Mouse (Mus musculus): ENCODE results near the gene Fam171a1. TPM values are rescaled to one million over a fixed set of nuclear protein-coding genes. Genes with fewer than 3 reads are reported as not detected.
A peak's percentile ranks its signal among the peaks of the same experiment; 100 is the strongest.

Fam171a1 gene
- total RNA-seq, 2 experiments from 2014 or later: 7.4 to 8.7 TPM

DNA sequence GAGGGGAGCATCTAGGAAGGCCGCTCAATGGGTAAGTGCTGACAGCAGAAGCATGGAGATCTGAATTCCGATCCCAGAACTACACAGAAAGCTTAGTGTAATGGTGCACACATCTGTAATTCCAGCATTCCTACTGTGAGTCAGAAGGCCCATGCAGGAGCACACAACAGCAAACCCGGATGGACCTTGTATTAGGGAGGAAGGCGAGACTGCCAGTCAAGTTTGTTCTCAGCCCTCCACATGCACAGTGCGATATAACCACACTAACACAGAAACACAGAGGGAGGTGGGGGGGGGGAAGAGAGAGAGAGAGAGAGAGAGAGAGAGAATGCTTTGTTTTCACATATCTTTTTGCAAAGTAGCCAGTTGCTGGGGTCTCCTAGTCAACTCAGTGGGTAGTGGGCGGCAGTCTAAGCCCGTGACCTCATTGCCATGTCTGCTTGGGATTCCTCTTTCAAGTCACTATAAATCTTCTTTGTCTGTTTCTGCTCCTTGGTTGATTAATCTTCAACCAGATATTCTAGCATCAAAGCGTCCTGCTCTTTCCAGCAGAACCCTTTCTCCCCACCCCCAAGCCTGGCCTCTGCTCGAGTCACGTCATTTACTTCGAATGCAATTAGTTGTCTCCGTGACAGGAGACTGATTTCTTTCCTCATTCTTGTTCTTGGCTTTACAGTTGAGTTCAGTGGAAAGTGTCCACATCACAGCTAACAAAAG lies 20.7 kb downstream of the Fam171a1 start:
- DNase-seq: no peak
- intact Hi-C loops (cut with DNase I; ENCODE audit: low total_unique reads): no loop called here

DNA sequence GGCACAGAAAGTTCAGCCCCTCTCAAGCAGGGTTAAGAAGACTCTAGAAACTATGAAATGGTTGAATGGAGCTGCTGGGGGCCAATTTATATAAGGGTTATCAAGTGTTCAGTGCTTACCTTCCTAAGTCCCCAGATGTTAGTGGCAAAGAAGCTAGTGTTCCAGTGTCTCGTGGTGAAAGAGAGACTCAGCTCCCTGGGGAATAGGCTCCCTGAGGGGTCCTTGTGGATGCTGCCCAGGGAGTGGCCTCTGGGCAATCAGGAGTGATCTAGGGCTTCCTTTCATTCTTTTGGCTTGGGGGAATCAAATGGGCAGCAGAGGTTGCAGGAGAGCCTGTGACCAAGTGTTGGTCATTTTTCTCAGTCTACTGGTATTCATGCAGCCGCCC lies 21.3 kb downstream of the Fam171a1 start:
- DNase-seq: no peak
- intact Hi-C loops (cut with DNase I; ENCODE audit: low total_unique reads): no loop called here

- intact Hi-C loops (cut with DNase I; ENCODE audit: low total_unique reads): no loop called here
- DNase-seq: no peak
Observed at GRCm38 (mm10) chr2:3138308-3138707, 24.3 kb downstream of the Fam171a1 start.

GRCm38 (mm10) chr2:3139065-3139464 lies 25.0 kb downstream of the Fam171a1 start:
- intact Hi-C loops (cut with DNase I; ENCODE audit: low total_unique reads): no loop called here
- DNase-seq: no peak

DNA sequence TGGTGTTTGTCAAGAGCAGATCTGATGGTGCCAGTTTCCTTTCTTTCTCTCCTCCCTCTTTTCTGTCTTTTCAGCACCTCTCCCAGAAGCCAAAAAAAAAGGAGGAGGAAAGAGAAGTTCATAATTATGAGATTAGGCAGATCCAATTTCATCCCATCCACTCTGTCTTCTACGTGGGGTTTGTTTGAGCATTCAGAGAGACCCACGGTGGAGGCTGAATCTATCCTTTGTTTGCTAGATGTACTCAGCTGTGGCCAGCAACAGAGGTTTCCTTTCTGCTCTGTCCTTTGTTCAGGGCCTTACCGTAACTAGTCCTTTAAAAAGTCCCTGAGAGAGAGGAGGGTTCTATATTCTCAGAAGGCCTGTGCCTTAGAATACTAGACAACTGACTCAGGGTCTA lies 25.6 kb downstream of the Fam171a1 start:
- intact Hi-C loops (cut with DNase I; ENCODE audit: low total_unique reads): no loop called here
- no peak for DNase-seq

GRCm38 (mm10) chr2:3140585-3140984 lies 26.6 kb downstream of the Fam171a1 start:
- DNase-seq: no peak
- intact Hi-C loops (cut with DNase I; ENCODE audit: low total_unique reads): no loop called here

DNA sequence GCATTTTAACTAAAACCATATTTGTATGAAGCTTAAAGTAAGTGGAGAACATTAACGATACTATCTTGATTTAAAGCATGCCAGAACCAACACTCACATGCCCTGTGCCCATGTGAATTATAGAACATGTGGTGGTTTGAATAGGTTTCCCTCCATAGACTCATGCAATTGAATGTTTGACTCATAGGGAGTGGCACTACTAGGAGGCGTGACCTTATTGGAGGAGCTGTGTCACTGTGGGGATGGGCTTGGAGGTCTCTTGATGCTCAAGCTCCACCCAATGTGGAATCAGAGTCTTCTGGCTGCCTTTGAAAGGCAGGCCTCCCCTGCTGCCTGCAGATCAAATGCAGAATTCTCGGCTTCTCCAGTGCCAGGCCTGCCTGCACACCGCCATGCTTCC lies 27.8 kb downstream of the Fam171a1 start:
- intact Hi-C loops (cut with DNase I; ENCODE audit: low total_unique reads): no loop called here
- DNase-seq: no peak

GRCm38 (mm10) chr2:3144291-3144690 lies 30.3 kb downstream of the Fam171a1 start:
- no peak for DNase-seq
- intact Hi-C loops (cut with DNase I; ENCODE audit: low total_unique reads): no loop called here

GRCm38 (mm10) chr2:3147550-3148157 lies 33.6 kb downstream of the Fam171a1 start:
- no peak for DNase-seq
- intact Hi-C loops (cut with DNase I; ENCODE audit: low total_unique reads): no loop called here

GRCm38 (mm10) chr2:3148731-3149130 lies 34.7 kb downstream of the Fam171a1 start:
- intact Hi-C loops (cut with DNase I; ENCODE audit: low total_unique reads): no loop called here

GRCm38 (mm10) chr2:3150324-3150723 lies 36.3 kb downstream of the Fam171a1 start:
- intact Hi-C loops (cut with DNase I; ENCODE audit: low total_unique reads): no loop called here
- no peak for DNase-seq

More at GRCm38 (mm10) chr2:3148731-3149130, 34.7 kb downstream of the Fam171a1 start:
- no peak for DNase-seq

DNA sequence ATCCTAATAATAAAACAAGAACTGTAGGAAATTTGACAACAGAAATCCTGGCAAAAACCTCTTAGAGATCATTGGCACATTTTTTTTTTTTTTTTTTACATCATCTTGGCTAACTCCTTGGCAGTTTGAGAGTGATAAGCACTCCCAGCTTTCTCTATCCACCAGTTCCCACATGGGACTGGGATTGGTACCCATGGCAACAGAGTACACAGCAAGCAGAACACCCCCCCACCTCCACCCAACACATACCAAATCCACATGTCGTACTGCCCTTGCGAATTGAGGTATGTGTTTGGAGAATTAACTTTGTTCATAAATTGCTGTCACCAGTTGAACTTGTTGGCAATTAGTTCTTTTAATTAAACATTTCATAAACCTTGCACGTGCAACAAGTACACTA lies 37.3 kb downstream of the Fam171a1 start:
- intact Hi-C loops (cut with DNase I; ENCODE audit: low total_unique reads): no loop called here
- peak; percentile 34 for DNase-seq

GRCm38 (mm10) chr2:3154091-3154665 lies 40.2 kb downstream of the Fam171a1 start:
- no peak for DNase-seq
- intact Hi-C loops (cut with DNase I; ENCODE audit: low total_unique reads): no loop called here

- intact Hi-C loops (cut with DNase I; ENCODE audit: low total_unique reads): no loop called here
- no peak for DNase-seq
Observed at GRCm38 (mm10) chr2:3154986-3155385, 41.0 kb downstream of the Fam171a1 start.

GRCm38 (mm10) chr2:3157030-3157429 lies 43.0 kb downstream of the Fam171a1 start:
- intact Hi-C loops (cut with DNase I; ENCODE audit: low total_unique reads): no loop called here
- no peak for DNase-seq

DNA sequence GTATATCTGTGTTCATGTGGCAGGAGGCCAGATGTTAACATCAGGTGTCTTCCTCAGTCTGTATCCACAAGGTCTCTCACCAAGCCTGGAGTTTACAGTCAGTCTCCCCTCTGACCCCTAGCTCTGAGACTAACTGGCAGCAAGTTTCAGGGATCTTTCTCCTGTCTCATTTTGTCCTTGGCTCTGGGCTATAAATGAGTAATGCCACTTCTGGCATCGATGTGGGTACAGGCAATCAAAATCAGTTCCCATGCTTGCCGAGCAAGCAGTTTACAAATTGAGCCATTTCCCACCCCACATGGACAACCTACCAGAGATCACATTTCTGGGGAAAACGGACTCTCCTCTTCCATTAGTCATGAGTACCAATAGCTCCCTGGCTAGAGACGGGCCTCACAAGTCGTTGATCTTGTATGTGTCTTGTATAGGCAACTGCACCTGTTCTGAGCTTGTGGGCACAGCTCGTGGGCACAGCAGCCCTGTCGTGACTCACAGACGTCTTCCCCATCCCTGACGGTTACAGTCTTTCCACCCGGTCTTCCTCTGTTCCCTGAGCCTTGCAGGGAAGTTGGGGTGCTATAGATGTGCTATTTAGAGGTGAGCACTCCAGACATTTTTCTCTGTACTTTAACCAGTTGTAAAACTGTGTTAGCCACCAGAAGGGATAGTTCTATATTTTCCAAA lies 43.8 kb downstream of the Fam171a1 start:
- intact Hi-C loops (cut with DNase I; ENCODE audit: low total_unique reads): no loop called here
- DNase-seq: no peak

- no peak for DNase-seq
- intact Hi-C loops (cut with DNase I; ENCODE audit: low total_unique reads): no loop called here
Observed at GRCm38 (mm10) chr2:3158682-3159412, 44.8 kb downstream of the Fam171a1 start.

DNA sequence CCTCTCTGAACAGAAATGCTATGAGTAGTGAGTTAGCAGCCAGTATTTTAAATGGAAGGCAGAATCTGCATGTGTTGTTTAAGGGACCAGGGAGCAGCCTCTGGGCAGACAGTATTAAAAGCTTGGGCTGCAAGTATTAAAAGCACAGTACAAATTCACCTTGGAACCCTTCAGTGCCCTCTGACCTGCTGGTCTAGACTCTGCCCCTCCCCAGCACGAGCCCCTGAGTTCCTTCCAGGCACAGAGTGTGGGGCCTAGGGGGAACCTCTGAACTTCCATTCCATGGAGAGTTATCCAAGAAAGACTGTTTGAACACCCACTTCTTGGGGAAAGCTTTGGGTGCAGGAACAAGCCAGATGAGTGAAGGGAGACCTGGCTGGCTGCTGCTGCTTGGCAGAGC lies 47.6 kb downstream of the Fam171a1 start:
- DNase-seq: no peak
- intact Hi-C loops (cut with DNase I; ENCODE audit: low total_unique reads): no loop called here

GRCm38 (mm10) chr2:3163501-3164076 lies 49.6 kb downstream of the Fam171a1 start:
- DNase-seq: no peak
- intact Hi-C loops (cut with DNase I; ENCODE audit: low total_unique reads): no loop called here

Data from gastrocnemius, postnatal 14 days (tissue).